Mouse (Mus musculus): ENCODE data around the gene Fzd2.
"Not testable (repeated sequence)": the region's sequence is repeated elsewhere in the genome, so short reads cannot be mapped to it uniquely, and the experiment has no call there.

The Fzd2 gene

GRCm38 (mm10) chr11:102604010-102604584 lies at the start of gene Fzd2:
TSS of gene Fzd2 (plus strand) at chr11:102604396.
- peak; percentile 99 for DNase-seq

- no peak for DNase-seq
These were observed 48.7 kb upstream of the Fzd2 start for GRCm38 (mm10) chr11:102555400-102556030.

GRCm38 (mm10) chr11:102556031-102556715 lies 48.0 kb upstream of the Fzd2 start, which contains the start of gene Gpatch8:
TSS of gene Gpatch8 (minus strand) at chr11:102556392.
- DNase-seq, result peak; percentile 99

- DNase-seq, result no peak
These were observed 47.5 kb upstream of the Fzd2 start for GRCm38 (mm10) chr11:102556716-102557074.

- DNase-seq, result no peak
These were observed 46.8 kb upstream of the Fzd2 start for GRCm38 (mm10) chr11:102557386-102557785.

GRCm38 (mm10) chr11:102558704-102559103 lies 45.5 kb upstream of the Fzd2 start:
- DNase-seq, result no peak

- not testable (repeated sequence) for DNase-seq
These were observed 39.1 kb upstream of the Fzd2 start for GRCm38 (mm10) chr11:102564952-102565671.

- DNase-seq, result no peak
These were observed 38.5 kb upstream of the Fzd2 start for GRCm38 (mm10) chr11:102565741-102566140.

- no peak for DNase-seq
These were observed 37.9 kb upstream of the Fzd2 start for GRCm38 (mm10) chr11:102566290-102566689.

- DNase-seq, result no peak
These were observed 37.0 kb upstream of the Fzd2 start for GRCm38 (mm10) chr11:102567157-102567556.

GRCm38 (mm10) chr11:102567723-102568122 lies 36.5 kb upstream of the Fzd2 start:
- no peak for DNase-seq

- no peak for DNase-seq
These were observed 36.0 kb upstream of the Fzd2 start for GRCm38 (mm10) chr11:102568191-102568590.

GRCm38 (mm10) chr11:102568756-102569377 lies 35.3 kb upstream of the Fzd2 start:
- DNase-seq, result no peak

- peak; percentile 90 for DNase-seq
These were observed 31.1 kb upstream of the Fzd2 start for GRCm38 (mm10) chr11:102572866-102573663.

GRCm38 (mm10) chr11:102575034-102575433 lies 29.2 kb upstream of the Fzd2 start:
- DNase-seq, result no peak

- no peak for DNase-seq
These were observed 28.0 kb upstream of the Fzd2 start for GRCm38 (mm10) chr11:102576050-102576754.

- peak; percentile 87 for DNase-seq
These were observed 25.7 kb upstream of the Fzd2 start for GRCm38 (mm10) chr11:102578341-102579118.

- peak; percentile 44 for DNase-seq
These were observed 24.8 kb upstream of the Fzd2 start, which contains the start of gene Gm11627 for GRCm38 (mm10) chr11:102579165-102580033. TSS of gene Gm11627 (minus strand) at chr11:102579461.

- no peak for DNase-seq
These were observed 24.2 kb upstream of the Fzd2 start for GRCm38 (mm10) chr11:102580034-102580330.
